Mouse (Mus musculus) ES-Bruce4 (cell line): ENCODE results near the gene N4bp1.

Experiments used
- CTCF ChIP-seq: IDR thresholded peaks from one replicate; pipeline ENCODE4 v1.8.1; 2011; ENCODE audit warnings: low read depth, low read length
- POLR2A ChIP-seq: IDR thresholded peaks from one replicate; pipeline ENCODE4 v1.8.1; 2011; ENCODE audit warnings: low read length; ENCODE audit not compliant: insufficient read depth

GRCm38 (mm10) chr8:86934393-86934792 lies 49.3 kb upstream of the N4bp1 start:
- no peak for TF ChIP-seq POLR2A
- no peak for TF ChIP-seq CTCF
